Mouse (Mus musculus) hindbrain, embryonic 15.5 days (tissue): ENCODE measurements around the gene Atf6. TPM values are rescaled to one million over a fixed set of nuclear protein-coding genes. Genes with fewer than 3 reads are reported as not detected.
A peak's percentile ranks its signal among the peaks of the same experiment; 100 is the strongest.

ENCODE experiments used
- ATAC-seq: fragments of 200-750 bp; cut with Nextera tagmentation; 2 replicates; pipeline ENCODE4 v1.8.0; 2017; ENCODE audit warnings: low read depth, moderate number of reproducible peaks, moderate TSS enrichment; ENCODE audit not compliant: low FRiP score
- H3K27ac ChIP-seq: fragments of 300-500 bp; sonication (generic); replicated peaks from 2 replicates; pipeline ENCODE4 v1.5.1; 2015; ENCODE audit warnings: mild to moderate bottlenecking, inconsistent platforms
- H3K27me3 ChIP-seq: fragments of 300-500 bp; sonication (generic); 2 replicates; pipeline ENCODE4 v1.6.1; 2015; ENCODE audit warnings: control low read depth, inconsistent platforms
- H3K36me3 ChIP-seq: fragments of 300-500 bp; sonication (generic); 2 replicates; pipeline ENCODE4 v1.6.1; 2015; ENCODE audit warnings: control low read depth, inconsistent platforms
- H3K4me1 ChIP-seq: fragments of 300-500 bp; sonication (generic); replicated peaks from 2 replicates; pipeline ENCODE4 v1.6.1; 2015; ENCODE audit warnings: control low read depth, inconsistent platforms
- H3K4me2 ChIP-seq: fragments of 300-500 bp; sonication (generic); 2 replicates; pipeline ENCODE4 v1.6.1; 2015; ENCODE audit warnings: moderate library complexity, mild to moderate bottlenecking, inconsistent platforms
- H3K4me3 ChIP-seq: fragments of 300-500 bp; sonication (generic); 2 replicates; pipeline ENCODE4 v1.5.1; 2015; ENCODE audit warnings: mild to moderate bottlenecking, inconsistent platforms
- H3K9ac ChIP-seq: fragments of 300-500 bp; sonication (generic); 2 replicates; pipeline ENCODE4 v1.6.1; 2015; ENCODE audit warnings: inconsistent platforms
- H3K9me3 ChIP-seq: fragments of 300-500 bp; sonication (generic); 2 replicates; pipeline ENCODE4 v1.6.1; 2016; ENCODE audit warnings: control low read depth, inconsistent platforms
- whole genome bisulfite sequencing: fragments of 180-500 bp; shearing (Covaris S2); methylation state at CpG from one replicate; pipeline ENCODE4 v1.1.7; 2015; 5-methylcytosine and 5-hydroxymethylcytosine counted together
- polyA plus RNA-seq: library from polyadenylated mRNA; unstranded; fragments of >200 nt; fragmentation: Nextera tagmentation; extraction: Ambion mirVana; gene quantifications from 2 replicates; pipeline ENCODE4 v1.2.1, GENCODE M21; 2015

The Atf6 gene
- polyA plus RNA-seq: 7.3 and 7.6 TPM in 2 replicates

DNA sequence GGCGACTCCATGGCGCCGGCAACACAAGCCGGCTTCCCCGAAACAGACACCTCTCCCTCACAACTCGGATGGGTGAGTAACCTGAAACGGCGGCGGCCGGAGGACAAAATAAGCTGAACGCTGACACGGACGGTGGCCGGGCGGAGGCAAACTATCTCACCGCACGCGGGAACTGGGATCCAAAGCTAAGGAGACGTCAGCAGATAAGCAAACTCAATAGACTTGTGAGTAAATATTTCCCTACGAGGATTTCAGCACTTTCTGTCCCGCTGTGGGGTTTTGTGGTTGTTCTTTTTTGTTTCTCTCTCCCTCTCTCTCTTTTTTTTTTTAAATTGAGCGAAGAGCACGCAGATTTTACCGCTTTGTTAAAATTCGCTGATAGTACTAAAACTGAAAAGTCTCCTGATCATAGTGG is at the start of gene Atf6:
Gene Atf6 (minus strand): TSS at position 81 of the 415 bp plus-strand sequence.
- no peaks in the 10 kb centered on the region for H3K9me3 ChIP-seq
- H3K36me3 ChIP-seq: peaks cover 13% of the 10 kb centered on the region
- WGBS: under 1% methylated on average over 25 of the region's 25 CpGs
- peak within 1 kb of the TSS; percentile 64 for H3K9ac ChIP-seq
- peak; percentile 68 for ATAC-seq
- H3K27ac ChIP-seq: peak within 1 kb of the TSS; percentile 76
- H3K27me3 ChIP-seq: no peaks in the 10 kb centered on the region
- peak within 1 kb of the TSS; percentile 76 for H3K4me2 ChIP-seq
- H3K4me1 ChIP-seq: peaks cover 15% of the 10 kb centered on the region
- peak within 1 kb of the TSS; percentile 66 for H3K4me3 ChIP-seq

DNA sequence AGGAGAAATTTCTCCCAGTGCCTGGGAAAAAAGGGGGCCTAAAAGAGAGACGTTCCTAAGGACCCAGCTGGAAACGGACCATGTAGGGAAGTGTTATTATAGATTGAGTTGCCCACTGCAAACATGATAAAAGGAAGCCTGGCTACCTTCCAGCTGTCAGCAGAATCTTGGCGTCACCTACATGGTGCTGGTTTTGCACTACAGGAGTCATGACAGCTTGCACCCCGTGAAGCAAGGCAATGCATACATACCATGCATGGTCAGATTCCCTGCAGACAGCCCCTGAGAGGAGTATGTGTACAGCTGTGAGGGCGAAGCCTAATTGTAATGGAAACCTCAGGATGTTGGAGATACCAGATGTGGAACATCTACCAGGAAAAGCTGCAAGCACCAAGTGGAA is 48.1 kb upstream of the Atf6 start:
- H3K36me3 ChIP-seq: no peaks in the 10 kb centered on the region
- 75% methylated on average over 5 of the region's 5 CpGs for WGBS
- H3K4me2 ChIP-seq: no peak overlapping the region
- H3K9me3 ChIP-seq: no peaks in the 10 kb centered on the region
- no peaks in the 10 kb centered on the region for H3K4me1 ChIP-seq
- H3K9ac ChIP-seq: no peak overlapping the region
- no peak overlapping the region for H3K27ac ChIP-seq
- ATAC-seq: no peak
- H3K27me3 ChIP-seq: no peaks in the 10 kb centered on the region
- no peak overlapping the region for H3K4me3 ChIP-seq

DNA sequence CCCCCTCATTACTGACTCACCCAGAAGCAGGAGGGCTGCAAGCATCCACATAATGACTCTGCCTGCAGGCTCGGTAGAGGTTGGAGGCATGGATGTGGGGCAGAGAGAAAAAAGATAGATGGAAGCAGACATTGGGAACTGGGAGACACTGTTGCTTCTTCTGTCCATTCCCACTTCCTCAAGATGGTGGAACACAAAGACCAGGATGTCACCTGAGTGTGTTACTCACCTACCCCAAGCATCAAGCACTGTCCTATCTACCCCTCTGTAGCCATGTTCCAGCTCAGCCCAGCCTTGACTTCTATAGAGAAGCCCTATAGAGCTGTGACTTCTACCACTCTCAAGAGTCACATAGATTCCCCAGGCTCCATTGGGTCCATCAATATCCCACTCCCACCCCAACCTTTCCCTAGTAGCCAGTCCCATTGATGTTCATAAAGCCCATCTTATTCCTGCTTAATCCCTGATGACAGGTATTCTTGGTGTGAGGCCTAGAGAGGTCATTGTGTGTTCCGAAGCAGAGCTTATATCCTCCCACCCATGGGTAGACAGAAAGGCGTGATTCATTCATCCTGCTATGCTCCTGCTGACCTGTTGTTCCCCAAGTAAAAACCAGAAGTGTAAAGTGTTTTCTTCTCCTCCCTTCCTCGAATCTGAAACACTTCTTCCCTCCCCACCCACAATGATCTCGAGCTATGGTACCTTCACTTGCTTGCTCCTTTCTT is 45.5 kb upstream of the Atf6 start, which contains the start of gene Fcrlb:
Gene Fcrlb (minus strand): TSS at position 51 of the 725 bp plus-strand sequence.
- no peak for ATAC-seq
- WGBS: 73% methylated on average over 5 of the region's 5 CpGs
- Histone ChIP-seq H3K4me2 (no peak within 1 kb of the TSS), H3K36me3 (no peaks in the 10 kb centered on the region), H3K4me1 (peaks cover 7% of the 10 kb centered on the region), H3K9me3 (no peaks in the 10 kb centered on the region), H3K27me3 (peaks cover 14% of the 10 kb centered on the region), H3K27ac (no peak within 1 kb of the TSS), H3K9ac (no peak within 1 kb of the TSS), H3K4me3 (no peak within 1 kb of the TSS)

DNA sequence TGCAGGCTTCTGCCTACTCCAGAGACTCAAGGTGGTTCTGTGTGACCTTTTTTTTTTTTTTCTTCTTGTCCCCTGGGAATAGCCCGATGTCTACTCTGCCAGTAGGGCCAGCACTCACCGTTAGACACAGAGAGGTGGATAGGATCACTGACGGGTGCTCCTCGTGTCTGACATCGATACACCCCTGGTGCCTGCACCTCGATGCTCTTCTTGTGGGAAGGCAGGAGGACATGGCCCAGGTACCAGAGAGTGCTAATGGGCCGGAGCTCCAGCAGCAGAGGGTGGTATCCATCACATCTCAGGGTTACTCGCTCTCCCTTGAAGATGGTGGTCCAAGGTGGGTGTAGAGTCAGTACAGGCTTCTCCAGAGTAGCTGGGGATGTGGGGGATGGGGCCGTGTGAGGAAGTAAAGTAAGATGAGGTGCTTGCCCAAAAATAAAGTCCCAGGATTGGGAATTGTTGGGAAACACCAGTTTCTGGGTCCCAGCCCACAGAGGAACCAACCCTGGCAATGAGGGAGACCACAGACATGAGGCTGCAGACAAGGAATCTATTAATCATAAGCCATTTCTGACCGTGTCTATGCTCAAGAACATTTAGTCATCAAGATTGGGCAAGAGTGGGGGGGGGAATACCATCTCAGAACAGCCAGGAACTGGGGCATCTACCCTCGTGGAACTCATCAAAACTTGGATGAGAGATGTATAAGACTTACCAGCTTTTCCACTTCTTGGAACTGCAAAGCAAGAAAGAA is 44.5 kb upstream of the Atf6 start:
- Histone ChIP-seq H3K4me3 (no peak overlapping the region), H3K4me1 (peaks cover 15% of the 10 kb centered on the region), H3K9ac (no peak overlapping the region), H3K27me3 (peaks cover 14% of the 10 kb centered on the region), H3K36me3 (no peaks in the 10 kb centered on the region), H3K9me3 (no peaks in the 10 kb centered on the region), H3K27ac (no peak overlapping the region), H3K4me2 (no peak overlapping the region)
- WGBS: 81% methylated on average over 11 of the region's 11 CpGs
- no peak for ATAC-seq

DNA sequence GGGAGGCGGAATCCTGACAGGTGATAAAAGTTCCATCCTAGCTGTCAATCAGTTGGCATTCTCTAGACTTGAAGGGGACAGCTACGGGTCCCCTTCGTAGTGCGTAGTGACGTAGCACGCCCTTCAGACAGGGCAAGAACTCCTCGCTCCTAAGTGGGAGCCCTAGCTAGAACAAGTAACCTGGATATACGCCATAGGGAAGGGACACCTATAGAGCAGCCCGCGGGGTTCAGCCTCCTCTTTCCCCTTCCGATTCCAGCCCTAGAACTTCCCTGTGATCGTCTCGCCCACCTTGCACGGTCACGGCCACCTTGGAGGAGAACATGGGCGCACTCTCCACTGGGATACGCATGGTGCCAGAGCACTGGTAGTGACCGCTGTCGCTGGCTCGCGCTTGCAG is 40.8 kb upstream of the Atf6 start:
- Histone ChIP-seq H3K9me3 (no peaks in the 10 kb centered on the region), H3K4me1 (peaks cover 17% of the 10 kb centered on the region), H3K27ac (no peak overlapping the region), H3K9ac (peak overlapping the region; percentile 59), H3K4me3 (peak overlapping the region; percentile 52), H3K27me3 (peaks cover 23% of the 10 kb centered on the region), H3K4me2 (peak overlapping the region; percentile 90), H3K36me3 (no peaks in the 10 kb centered on the region)
- WGBS: 3% methylated on average over 21 of the region's 21 CpGs
- peak; percentile 80 for ATAC-seq

GRCm38 (mm10) chr1:170907456-170908191 is 40.1 kb upstream of the Atf6 start:
- Histone ChIP-seq H3K4me2 (peak overlapping the region; percentile 90), H3K27me3 (peaks cover 29% of the 10 kb centered on the region), H3K27ac (0 out of 2 replicates have a peak overlapping the region, but pooled peaks have one; percentile 9), H3K36me3 (no peaks in the 10 kb centered on the region), H3K9ac (peak overlapping the region; percentile 59), H3K9me3 (no peaks in the 10 kb centered on the region), H3K4me3 (peak overlapping the region; percentile 52), H3K4me1 (peaks cover 17% of the 10 kb centered on the region)
- WGBS: under 1% methylated on average over 70 of the region's 71 CpGs
- ATAC-seq: peak; percentile 83

DNA sequence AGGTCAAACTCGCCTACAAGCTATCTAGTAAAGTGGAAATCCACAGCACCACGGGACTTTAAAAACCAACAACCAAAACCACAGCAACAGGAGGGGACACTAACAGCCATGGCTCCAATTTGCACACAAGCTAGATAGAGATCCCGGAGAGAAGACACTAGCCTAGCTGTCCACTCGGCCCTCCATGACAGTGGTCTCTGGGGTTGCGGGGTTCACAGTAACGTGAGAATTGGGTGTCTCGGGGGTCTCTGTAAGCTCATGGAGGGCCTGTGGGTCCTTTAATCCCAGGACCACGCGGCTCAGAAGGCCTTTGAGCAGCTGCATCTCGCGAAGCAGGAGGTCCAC is 39.5 kb upstream of the Atf6 start:
- peak overlapping the region; percentile 52 for H3K4me3 ChIP-seq
- H3K9me3 ChIP-seq: no peaks in the 10 kb centered on the region
- peak overlapping the region; percentile 59 for H3K9ac ChIP-seq
- peaks cover 29% of the 10 kb centered on the region for H3K27me3 ChIP-seq
- peak; percentile 36; the same call in 1 of the 2 replicates for ATAC-seq
- WGBS: 18% methylated on average over 11 of the region's 11 CpGs
- H3K27ac ChIP-seq: 0 out of 2 replicates have a peak overlapping the region, but pooled peaks have one; percentile 15
- H3K4me2 ChIP-seq: peak overlapping the region; percentile 90
- peaks cover 17% of the 10 kb centered on the region for H3K4me1 ChIP-seq
- H3K36me3 ChIP-seq: no peaks in the 10 kb centered on the region

DNA sequence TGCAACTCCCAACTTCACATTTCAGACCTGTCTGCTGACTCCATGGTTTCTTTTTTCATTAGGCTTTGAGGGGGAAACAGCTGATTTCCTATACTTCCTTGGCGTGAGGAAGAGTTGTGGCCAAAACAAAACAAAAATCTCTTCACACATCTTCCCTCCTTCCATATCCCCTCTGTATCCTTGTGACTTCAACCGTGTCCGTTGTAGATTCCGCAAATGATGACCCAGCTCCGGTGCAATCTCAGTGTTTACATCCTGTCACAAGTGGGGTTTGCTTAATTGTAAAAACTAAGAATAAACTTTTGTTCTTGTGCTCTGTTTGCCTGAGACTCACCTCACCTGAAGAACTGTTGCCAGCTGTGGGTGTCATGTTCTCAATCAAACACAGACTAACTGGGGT is 35.9 kb upstream of the Atf6 start:
- no peak overlapping the region for H3K4me2 ChIP-seq
- no peaks in the 10 kb centered on the region for H3K36me3 ChIP-seq
- H3K27me3 ChIP-seq: peaks cover 19% of the 10 kb centered on the region
- no peak overlapping the region for H3K4me3 ChIP-seq
- peaks cover 14% of the 10 kb centered on the region for H3K4me1 ChIP-seq
- ATAC-seq: no peak
- no peak overlapping the region for H3K27ac ChIP-seq
- H3K9me3 ChIP-seq: no peaks in the 10 kb centered on the region
- 85% methylated on average over 5 of the region's 5 CpGs for WGBS
- H3K9ac ChIP-seq: no peak overlapping the region

DNA sequence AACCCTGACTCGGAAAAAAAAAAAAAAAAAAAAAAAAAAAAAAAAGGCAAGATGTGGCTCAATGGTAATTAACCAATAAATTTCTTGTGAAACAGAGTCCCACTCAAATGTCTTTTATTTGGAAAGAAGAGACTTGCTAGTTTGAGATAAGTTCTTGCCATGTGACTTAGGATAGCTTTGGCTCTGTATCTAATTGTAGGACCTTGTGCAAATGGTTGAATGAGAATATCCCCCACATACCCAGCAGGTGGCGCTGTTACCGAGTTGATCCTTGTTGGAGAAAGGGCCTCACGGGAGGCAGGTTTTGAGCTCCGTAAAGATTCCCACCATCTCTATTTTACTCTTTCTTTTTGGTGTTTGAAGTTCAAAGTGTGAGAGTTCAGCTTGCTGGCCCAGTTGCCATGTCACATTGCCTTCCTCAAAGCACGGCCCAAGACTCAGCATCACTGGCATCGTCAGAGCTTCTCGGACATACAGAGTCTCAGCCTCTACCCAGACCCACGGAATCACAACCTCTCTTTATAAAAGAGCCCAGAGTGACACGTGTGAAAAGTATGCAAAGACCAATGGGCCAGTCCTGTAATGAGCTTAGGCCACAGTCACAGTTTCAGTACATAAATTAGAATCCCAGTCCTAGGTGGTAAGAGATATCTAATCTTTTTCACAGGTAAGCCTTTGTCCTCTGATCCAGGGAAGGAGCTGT is 34.1 kb upstream of the Atf6 start:
- Histone ChIP-seq H3K9ac (no peak overlapping the region), H3K27me3 (peaks cover 25% of the 10 kb centered on the region), H3K4me3 (0 out of 2 replicates have a peak overlapping the region, but pooled peaks have one; percentile 4), H3K9me3 (no peaks in the 10 kb centered on the region), H3K4me1 (no peaks in the 10 kb centered on the region), H3K27ac (no peak overlapping the region), H3K4me2 (peak overlapping the region; percentile 32), H3K36me3 (no peaks in the 10 kb centered on the region)
- ATAC-seq: peak; percentile 64
- 30% methylated on average over 10 of the region's 10 CpGs for WGBS

- Histone ChIP-seq H3K4me1 (no peaks in the 10 kb centered on the region), H3K9ac (no peak overlapping the region), H3K4me3 (no peak overlapping the region), H3K36me3 (no peaks in the 10 kb centered on the region), H3K27me3 (peaks cover 19% of the 10 kb centered on the region), H3K4me2 (peak overlapping the region; percentile 31; the same call in 1 of the 2 replicates), H3K27ac (no peak overlapping the region), H3K9me3 (no peaks in the 10 kb centered on the region)
- peak; percentile 77 for ATAC-seq
- 39% methylated on average over 10 of the region's 10 CpGs for WGBS
Measured at GRCm38 (mm10) chr1:170900799-170901467, 33.4 kb upstream of the Atf6 start.
